Mouse (Mus musculus): ENCODE data around the gene Atcay. TPM values are rescaled to one million over a fixed set of nuclear protein-coding genes. Genes with fewer than 3 reads are reported as not detected.

Atcay gene
- polyA plus RNA-seq, 1 experiment from 2014 or later, result 1.6 TPM

DNA sequence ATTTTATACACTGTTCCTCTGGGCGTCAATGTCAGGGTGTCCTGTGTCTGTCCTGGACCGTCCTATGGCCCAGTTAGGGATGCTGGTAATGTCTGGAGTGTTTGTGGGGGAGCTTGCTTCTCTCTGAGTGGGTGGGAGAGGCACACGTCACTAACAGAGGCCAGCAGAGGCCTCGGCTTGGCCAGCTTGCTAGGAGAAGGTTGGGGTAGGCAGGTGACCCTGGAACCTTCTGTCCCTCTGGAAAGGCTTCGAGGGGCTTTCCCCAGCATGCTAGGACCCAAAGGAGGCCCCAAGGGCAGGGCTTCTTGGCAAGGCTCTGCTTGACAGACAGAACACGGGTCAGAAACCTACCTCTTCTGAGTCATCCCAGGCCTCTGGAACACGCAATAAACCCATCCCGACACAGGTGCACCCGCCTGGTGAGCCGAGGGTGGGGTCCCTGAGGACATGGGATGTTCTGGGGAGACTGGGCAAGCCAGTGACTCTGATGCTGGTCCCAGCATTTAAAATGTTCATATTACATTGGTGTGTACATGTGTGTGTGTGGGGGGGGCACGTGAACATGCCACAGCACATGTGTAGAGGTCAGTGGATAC lies 34.1 kb downstream of the Atcay start:
- Histone ChIP-seq H3K27ac (no peak overlapping the region), H3K36me3 (no peaks in the 10 kb centered on the region), H3K4me1 (peaks cover 24% of the 10 kb centered on the region), H3K27me3 (replicated peaks) (peaks cover 24% of the 10 kb centered on the region), H3K9ac (no peak overlapping the region), H3K4me2 (no peak overlapping the region), H3K4me3 (replicated peaks) (no peak overlapping the region), H3K9me3 (no peaks in the 10 kb centered on the region)
- no peak for ATAC-seq (ENCODE audit: insufficient read depth, low FRiP score, low read depth)
- 63% methylated on average over 11 of the region's 11 CpGs for WGBS

GRCm38 (mm10) chr10:81195300-81195699 lies 35.3 kb downstream of the Atcay start:
- ATAC-seq (ENCODE audit: insufficient read depth, low FRiP score, low read depth), result no peak
- H3K4me1 ChIP-seq, result peaks cover 37% of the 10 kb centered on the region
- peak overlapping the region; percentile 15 for H3K4me3 ChIP-seq (replicated peaks)
- peak overlapping the region; percentile 45; the same call in 1 of the 2 replicates for H3K27ac ChIP-seq
- 58% methylated on average over 4 of the region's 4 CpGs for WGBS
- peaks cover 24% of the 10 kb centered on the region for H3K27me3 ChIP-seq (replicated peaks)
- H3K36me3 ChIP-seq, result peaks cover 10% of the 10 kb centered on the region; the same call in 1 of the 2 replicates
- H3K9me3 ChIP-seq, result no peaks in the 10 kb centered on the region
- no peak overlapping the region for H3K9ac ChIP-seq
- peak overlapping the region; percentile 26; the same call in 1 of the 2 replicates for H3K4me2 ChIP-seq

- peaks cover 24% of the 10 kb centered on the region for H3K27me3 ChIP-seq (replicated peaks)
- WGBS, result 10% methylated on average over 37 of the region's 37 CpGs
- peak overlapping the region; percentile 26; the same call in 1 of the 2 replicates for H3K4me2 ChIP-seq
- peaks cover 37% of the 10 kb centered on the region for H3K4me1 ChIP-seq
- H3K4me3 ChIP-seq (replicated peaks), result peak overlapping the region; percentile 15
- peak overlapping the region; percentile 69 for H3K27ac ChIP-seq
- no peaks in the 10 kb centered on the region for H3K9me3 ChIP-seq
- no peak for ATAC-seq (ENCODE audit: insufficient read depth, low FRiP score, low read depth)
- H3K36me3 ChIP-seq, result peaks cover 17% of the 10 kb centered on the region; the same call in 1 of the 2 replicates
- no peak overlapping the region for H3K9ac ChIP-seq
Observed at GRCm38 (mm10) chr10:81193991-81194774, 36.5 kb downstream of the Atcay start.

- H3K36me3 ChIP-seq, result peaks cover 20% of the 10 kb centered on the region; the same call in 1 of the 2 replicates
- WGBS, result 5% methylated on average over 19 of the region's 19 CpGs
- ATAC-seq (ENCODE audit: insufficient read depth, low FRiP score, low read depth), result no peak
Observed at GRCm38 (mm10) chr10:81192968-81193501, 37.6 kb downstream of the Atcay start.

GRCm38 (mm10) chr10:81192270-81192967 lies 38.2 kb downstream of the Atcay start:
- Histone ChIP-seq H3K4me3 (replicated peaks) (peak overlapping the region; percentile 53), H3K27me3 (replicated peaks) (peaks cover 24% of the 10 kb centered on the region), H3K9ac (peak overlapping the region; percentile 29), H3K27ac (peak overlapping the region; percentile 89), H3K4me2 (peak overlapping the region; percentile 97), H3K36me3 (peaks cover 20% of the 10 kb centered on the region; the same call in 1 of the 2 replicates), H3K9me3 (no peaks in the 10 kb centered on the region), H3K4me1 (peaks cover 37% of the 10 kb centered on the region)
- ATAC-seq (ENCODE audit: insufficient read depth, low FRiP score, low read depth), result peak; percentile 79
- 1% methylated on average over 92 of the region's 93 CpGs for WGBS

More at GRCm38 (mm10) chr10:81192968-81193501, 37.6 kb downstream of the Atcay start:
- Histone ChIP-seq H3K4me3 (replicated peaks) (peak overlapping the region; percentile 53), H3K4me1 (peaks cover 37% of the 10 kb centered on the region), H3K27me3 (replicated peaks) (peaks cover 24% of the 10 kb centered on the region), H3K27ac (peak overlapping the region; percentile 89), H3K9me3 (no peaks in the 10 kb centered on the region), H3K9ac (peak overlapping the region; percentile 26), H3K4me2 (peak overlapping the region; percentile 97)

DNA sequence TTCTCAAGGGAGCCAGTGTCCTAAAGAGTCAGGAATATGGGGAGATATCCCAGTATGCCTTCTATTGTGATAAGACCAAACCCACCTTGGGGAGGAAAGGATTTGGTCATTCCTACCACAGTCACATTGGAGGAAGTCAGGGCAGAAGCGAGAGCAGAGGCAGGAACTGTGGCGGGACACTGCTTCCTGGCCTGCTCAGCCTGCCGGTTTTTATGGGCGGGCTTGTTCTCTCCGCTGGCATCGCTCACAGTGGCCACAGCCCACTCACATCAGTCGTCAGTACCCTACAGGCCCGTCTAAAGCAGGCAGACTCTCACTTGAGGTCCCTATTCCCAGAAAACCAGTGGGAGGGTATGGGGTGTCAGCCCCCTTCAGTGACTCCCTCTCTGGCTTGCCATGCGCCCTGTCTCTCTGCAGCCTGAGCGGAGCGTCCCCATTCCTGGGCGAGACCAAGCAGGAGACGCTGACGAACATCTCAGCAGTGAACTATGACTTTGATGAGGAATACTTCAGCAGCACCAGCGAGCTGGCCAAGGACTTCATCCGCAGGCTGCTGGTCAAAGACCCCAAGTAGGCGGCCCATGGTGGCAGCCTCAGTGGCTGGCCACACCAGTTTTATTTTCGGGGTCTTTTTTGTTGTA lies 39.2 kb downstream of the Atcay start:
- peak overlapping the region; percentile 97 for H3K4me2 ChIP-seq
- peaks cover 37% of the 10 kb centered on the region for H3K4me1 ChIP-seq
- H3K27me3 ChIP-seq (replicated peaks), result peaks cover 20% of the 10 kb centered on the region
- peak overlapping the region; percentile 53; the same call in 1 of the 2 replicates for H3K4me3 ChIP-seq (replicated peaks)
- H3K27ac ChIP-seq, result peak overlapping the region; percentile 89
- peaks cover 24% of the 10 kb centered on the region for H3K36me3 ChIP-seq
- ATAC-seq (ENCODE audit: insufficient read depth, low FRiP score, low read depth), result no peak
- H3K9me3 ChIP-seq, result no peaks in the 10 kb centered on the region
- WGBS, result 81% methylated on average over 18 of the region's 18 CpGs
- H3K9ac ChIP-seq, result peak overlapping the region; percentile 7; the same call in 1 of the 2 replicates

GRCm38 (mm10) chr10:81190912-81191321 lies 39.7 kb downstream of the Atcay start:
- Histone ChIP-seq H3K4me1 (peaks cover 37% of the 10 kb centered on the region), H3K9me3 (no peaks in the 10 kb centered on the region), H3K4me2 (no peak overlapping the region), H3K27me3 (replicated peaks) (peaks cover 17% of the 10 kb centered on the region), H3K36me3 (peaks cover 24% of the 10 kb centered on the region), H3K27ac (peak overlapping the region; percentile 89; the same call in 1 of the 2 replicates), H3K9ac (peak overlapping the region; percentile 7; the same call in 1 of the 2 replicates), H3K4me3 (replicated peaks) (no peak overlapping the region)
- WGBS, result 59% methylated on average over 6 of the region's 6 CpGs
- ATAC-seq (ENCODE audit: insufficient read depth, low FRiP score, low read depth), result no peak

GRCm38 (mm10) chr10:81190236-81190911 lies 40.3 kb downstream of the Atcay start:
- Histone ChIP-seq H3K9me3 (no peaks in the 10 kb centered on the region), H3K27me3 (replicated peaks) (peaks cover 15% of the 10 kb centered on the region), H3K36me3 (peaks cover 24% of the 10 kb centered on the region), H3K4me2 (no peak overlapping the region), H3K4me3 (replicated peaks) (no peak overlapping the region), H3K4me1 (peaks cover 37% of the 10 kb centered on the region), H3K27ac (no peak overlapping the region), H3K9ac (no peak overlapping the region)
- WGBS, result 69% methylated on average over 31 of the region's 31 CpGs
- no peak for ATAC-seq (ENCODE audit: insufficient read depth, low FRiP score, low read depth)

GRCm38 (mm10) chr10:81189821-81190220 lies 40.8 kb downstream of the Atcay start:
- Histone ChIP-seq H3K36me3 (peaks cover 24% of the 10 kb centered on the region), H3K9me3 (no peaks in the 10 kb centered on the region), H3K4me3 (replicated peaks) (no peak overlapping the region), H3K4me2 (no peak overlapping the region), H3K9ac (no peak overlapping the region), H3K4me1 (peaks cover 37% of the 10 kb centered on the region), H3K27me3 (replicated peaks) (peaks cover 9% of the 10 kb centered on the region), H3K27ac (no peak overlapping the region)
- ATAC-seq (ENCODE audit: insufficient read depth, low FRiP score, low read depth), result no peak
- WGBS, result 75% methylated on average over 26 of the region's 26 CpGs

- no peak overlapping the region for H3K27ac ChIP-seq
- peaks cover 30% of the 10 kb centered on the region for H3K36me3 ChIP-seq
- H3K27me3 ChIP-seq (replicated peaks), result no peaks in the 10 kb centered on the region
- no peaks in the 10 kb centered on the region for H3K9me3 ChIP-seq
- peaks cover 34% of the 10 kb centered on the region for H3K4me1 ChIP-seq
- H3K4me3 ChIP-seq (replicated peaks), result no peak overlapping the region
- no peak overlapping the region for H3K4me2 ChIP-seq
- no peak for ATAC-seq (ENCODE audit: insufficient read depth, low FRiP score, low read depth)
- H3K9ac ChIP-seq, result no peak overlapping the region
- 93% methylated on average over 9 of the region's 9 CpGs for WGBS
Observed at GRCm38 (mm10) chr10:81187161-81187560, 43.5 kb downstream of the Atcay start.

Data from stomach, embryonic 15.5 days (tissue).